Mouse (Mus musculus) heart, adult 11 months (tissue): ENCODE data around the gene Gpr153.

Source experiments
- DNase-seq: peaks from one replicate; pipeline ENCODE4 v3.0.0; 2022

Gpr153 gene

DNA sequence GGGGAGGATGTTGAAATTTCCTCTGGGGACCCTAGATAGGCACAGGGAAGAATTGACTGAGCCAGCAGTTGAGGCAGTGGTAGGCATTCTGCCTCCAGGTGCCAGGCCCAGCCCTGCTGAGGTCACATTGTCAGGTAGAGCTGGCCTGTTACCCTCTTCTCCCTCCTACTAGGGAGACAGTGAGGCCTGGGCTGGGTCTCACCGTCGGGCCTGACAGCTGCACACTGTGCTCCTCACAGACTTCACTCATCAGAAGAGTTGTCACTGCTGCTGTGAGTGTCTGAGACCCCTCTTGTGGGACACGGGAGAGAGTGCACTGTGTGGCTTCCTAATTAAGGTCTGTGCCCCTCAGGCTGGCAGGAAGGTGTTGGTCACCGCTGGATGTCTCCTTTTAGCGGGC, 8.2 kb upstream of the Gpr153 start:
- no peak for DNase-seq

DNA sequence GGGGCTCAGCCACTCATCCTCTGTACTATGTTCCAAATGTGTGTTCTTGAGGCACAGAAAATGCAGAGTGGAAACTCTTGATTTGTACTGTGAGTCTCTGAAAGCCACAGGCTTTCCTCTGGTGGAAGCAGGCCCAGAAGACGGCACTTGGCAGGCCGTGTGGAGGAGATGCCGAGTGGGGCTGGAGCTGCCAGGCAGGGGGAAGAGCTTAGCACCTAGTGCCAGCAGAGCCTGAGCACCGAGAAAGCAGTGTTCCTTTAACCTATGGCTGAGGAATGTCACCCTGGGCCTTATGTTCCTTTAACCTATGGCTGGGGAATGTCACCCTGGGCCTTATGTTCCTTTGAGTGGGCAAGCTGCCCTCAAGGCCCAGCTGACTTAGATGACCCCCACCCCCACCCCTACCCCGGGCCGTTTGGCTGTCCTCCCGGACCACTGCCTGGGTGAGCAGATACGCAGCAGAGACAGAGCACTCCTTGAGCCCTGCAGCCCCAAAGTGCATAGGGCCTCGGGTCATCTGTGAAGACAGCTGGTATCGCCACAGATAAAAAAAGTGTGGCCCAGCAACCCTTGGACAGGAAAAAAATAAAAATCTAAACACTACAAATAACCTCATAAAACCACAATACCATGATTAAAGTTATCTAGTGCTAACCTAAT, 7.7 kb upstream of the Gpr153 start:
- peak; percentile 96 for DNase-seq

GRCm38 (mm10) chr4:152267748-152268369, 6.2 kb upstream of the Gpr153 start:
- DNase-seq, result peak; percentile 97

- no peak for DNase-seq
Measured at GRCm38 (mm10) chr4:152269967-152270366, 4.1 kb upstream of the Gpr153 start.

GRCm38 (mm10) chr4:152270599-152270998, 3.4 kb upstream of the Gpr153 start:
- DNase-seq, result peak; percentile 93

- peak; percentile 90 for DNase-seq
Measured at GRCm38 (mm10) chr4:152271334-152271733, 2.7 kb upstream of the Gpr153 start.

DNA sequence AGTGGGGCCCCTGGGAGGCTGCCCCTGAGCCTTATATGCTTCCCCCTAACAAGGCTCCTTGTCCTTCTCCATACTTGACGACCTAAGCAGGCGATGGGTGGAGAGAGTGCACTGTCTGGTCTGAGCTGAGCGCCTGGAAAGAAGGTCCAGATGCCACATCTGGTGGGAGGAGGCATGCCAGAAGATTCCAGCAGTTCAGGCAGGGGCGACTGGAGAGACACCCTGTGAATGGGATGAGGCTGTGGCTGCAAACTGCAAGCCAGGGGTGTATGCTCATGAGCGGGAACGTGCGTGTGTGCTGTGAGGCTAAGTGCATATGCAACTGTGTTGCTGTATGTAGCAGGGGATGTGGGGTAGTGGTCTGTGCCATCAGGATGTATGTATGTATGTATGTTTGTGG, 2.0 kb upstream of the Gpr153 start:
- DNase-seq, result no peak

GRCm38 (mm10) chr4:152272449-152273049, 1.5 kb upstream of the Gpr153 start:
- DNase-seq, result peak; percentile 99

DNA sequence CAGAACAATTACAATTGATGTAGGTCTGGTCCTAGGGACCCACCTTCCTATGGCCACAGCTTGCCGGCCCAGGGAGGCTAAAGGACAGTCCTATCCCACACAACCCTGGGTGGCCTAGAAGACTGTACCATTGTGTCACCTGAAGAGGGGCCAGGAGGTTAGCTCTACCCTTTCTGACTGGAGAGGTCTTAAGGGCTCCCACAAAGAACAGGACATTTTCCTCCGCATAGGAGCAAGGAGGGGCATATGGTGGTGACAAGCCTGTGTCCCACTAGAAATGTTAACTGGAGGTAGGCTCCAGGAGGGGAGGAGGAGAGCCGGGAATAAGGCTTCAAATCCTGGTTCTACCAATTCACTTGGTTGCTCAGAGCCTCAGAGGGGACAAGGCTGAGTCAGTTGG, 841 bp upstream of the Gpr153 start:
- DNase-seq, result peak; percentile 92

DNA sequence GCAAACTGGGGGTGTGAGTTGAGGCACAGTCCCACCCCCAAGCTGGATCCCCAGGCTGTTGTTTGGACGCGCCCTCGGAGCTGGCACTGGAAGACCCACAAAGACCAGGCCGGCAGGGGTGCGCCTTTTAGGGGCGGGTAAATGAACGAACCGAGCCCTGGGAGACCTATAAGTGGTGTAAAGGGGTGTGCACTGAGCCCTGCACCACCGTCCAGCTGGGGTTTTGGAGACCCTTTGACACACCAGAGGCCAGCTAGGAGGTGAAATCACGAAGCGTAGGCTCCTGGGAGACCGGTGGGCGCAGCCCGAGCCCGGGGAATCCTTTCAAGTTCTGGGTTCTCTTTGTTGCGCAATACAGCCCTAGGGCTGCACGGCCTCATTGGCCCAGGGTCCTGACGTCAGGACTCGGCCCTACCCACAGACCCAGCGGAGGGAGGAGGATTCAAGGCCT, 674 bp downstream of the Gpr153 start:
- peak; percentile 98 for DNase-seq

DNA sequence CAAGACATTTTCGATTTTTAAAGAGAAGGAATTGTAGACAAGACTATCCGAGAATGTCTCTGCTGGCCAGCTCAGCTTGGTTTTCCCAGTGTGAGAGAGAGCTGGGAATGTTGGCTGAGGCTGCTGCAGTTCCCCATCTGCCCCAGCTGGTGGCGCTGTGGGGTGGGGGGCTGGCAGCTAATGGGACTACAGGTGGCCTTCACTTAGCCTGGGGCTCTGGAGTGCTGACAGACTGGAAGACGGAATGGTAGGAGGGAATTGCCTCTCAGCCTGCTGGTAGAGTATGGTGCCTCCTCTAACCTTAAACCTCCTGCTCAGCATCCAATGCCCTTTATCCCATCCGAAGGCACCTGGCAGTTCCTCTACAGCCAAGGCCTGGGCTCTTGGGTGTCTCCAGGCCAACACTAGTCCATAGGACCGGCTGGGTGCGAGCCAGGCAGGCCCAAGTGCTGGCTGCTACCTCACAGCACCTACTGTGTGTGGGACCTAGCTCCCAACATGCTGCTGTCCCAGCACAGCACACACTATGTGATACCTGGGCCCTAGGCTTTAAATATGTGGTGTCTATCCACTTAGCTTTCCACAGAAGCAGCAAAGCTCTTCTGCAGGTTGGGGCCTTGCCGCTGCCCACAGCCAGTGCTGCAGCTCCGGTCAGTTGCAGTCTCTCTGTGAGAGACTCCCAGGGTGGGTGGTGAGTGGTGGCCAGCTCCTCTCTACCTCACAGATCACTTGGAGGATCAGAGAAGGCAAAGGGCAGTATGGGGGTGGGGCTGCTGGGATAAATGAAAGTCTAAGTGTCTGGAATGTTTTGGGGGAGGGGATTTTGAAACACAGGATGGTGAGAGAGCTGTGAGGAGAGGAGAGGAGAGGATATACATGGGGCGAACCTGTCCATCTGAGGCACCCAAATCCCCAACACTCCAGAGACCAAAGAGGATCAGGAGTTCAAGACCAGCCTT, 2.6 kb downstream of the Gpr153 start:
- peak; percentile 91 for DNase-seq

DNA sequence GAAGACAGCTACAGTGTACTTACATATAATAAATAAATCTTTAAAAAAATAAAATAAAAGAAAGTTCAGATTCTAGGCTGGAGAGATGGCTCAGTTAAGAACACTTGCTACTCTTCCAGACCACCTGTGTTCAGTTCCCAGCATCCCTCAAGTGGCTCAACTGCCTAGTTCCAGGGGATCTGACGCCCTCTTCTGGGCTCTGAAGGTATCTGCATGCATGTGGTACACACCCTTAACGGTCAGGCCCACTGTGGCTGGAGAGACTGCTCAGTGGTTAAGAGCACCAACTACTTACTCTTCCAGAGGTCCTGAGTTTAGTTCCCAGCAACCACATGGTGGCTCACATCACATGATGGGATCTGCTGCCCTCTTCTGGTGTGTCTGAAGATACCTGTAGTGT, 3.9 kb downstream of the Gpr153 start:
- DNase-seq, result no peak

DNA sequence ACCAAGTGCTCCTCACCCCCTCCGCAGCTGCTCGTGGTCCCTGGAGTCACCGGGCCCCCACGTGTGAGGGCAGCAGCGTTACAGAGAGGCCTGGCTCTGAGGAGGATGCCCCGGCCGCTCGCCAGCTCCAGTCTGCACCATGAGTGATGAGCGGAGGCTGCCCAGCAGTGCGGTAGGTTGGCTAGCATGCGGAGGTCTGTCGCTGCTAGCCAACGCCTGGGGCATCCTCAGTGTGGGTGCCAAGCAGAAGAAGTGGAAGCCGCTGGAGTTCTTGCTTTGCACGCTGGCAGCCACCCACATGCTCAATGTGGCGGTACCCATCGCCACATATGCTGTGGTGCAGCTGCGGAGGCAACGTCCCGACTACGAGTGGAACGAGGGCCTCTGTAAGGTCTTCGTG, 5.0 kb downstream of the Gpr153 start:
- no peak for DNase-seq

DNA sequence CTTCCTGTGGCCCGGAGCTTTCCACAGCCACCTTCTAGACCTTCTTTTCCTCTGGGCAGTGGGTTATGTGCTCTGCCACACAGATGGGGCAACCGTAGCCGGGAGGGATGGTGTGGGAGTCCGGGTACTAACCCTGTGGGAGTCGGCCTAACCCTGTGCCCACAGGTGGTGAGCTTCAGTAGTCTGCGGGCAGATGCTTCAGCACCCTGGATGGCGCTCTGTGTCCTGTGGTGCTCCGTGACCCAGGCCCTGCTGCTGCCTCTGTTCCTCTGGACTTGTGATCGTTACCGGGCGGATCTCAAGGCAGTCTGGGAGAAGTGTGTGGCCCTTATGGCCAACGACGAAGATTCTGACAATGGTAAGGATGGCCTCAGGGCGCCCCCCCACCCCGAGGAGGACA, 7.6 kb downstream of the Gpr153 start:
- no peak for DNase-seq

GRCm38 (mm10) chr4:152282721-152283120, 8.7 kb downstream of the Gpr153 start:
- no peak for DNase-seq

GRCm38 (mm10) chr4:152283186-152283950, 9.3 kb downstream of the Gpr153 start:
- DNase-seq, result peak; percentile 97

DNA sequence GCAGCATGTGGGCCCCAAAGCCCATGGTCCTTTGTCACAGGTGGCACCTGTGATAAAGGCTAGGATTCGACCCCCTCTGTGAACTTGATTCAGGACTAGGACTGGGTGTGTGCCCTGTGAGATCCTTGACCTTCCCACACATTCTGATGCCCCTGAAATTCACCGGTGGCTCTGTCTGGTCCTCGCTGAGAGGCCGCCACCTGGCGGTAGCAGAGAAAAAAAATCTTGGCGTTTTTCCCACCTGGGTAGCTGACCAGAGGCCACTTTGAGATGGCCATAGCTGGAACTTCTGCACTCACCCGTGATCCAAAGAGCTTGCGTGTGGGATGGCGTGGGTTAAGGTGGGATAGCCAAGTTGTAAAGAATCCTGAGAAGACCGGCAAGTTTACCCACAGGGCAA, 11.5 kb downstream of the Gpr153 start:
- DNase-seq, result peak; percentile 97

DNA sequence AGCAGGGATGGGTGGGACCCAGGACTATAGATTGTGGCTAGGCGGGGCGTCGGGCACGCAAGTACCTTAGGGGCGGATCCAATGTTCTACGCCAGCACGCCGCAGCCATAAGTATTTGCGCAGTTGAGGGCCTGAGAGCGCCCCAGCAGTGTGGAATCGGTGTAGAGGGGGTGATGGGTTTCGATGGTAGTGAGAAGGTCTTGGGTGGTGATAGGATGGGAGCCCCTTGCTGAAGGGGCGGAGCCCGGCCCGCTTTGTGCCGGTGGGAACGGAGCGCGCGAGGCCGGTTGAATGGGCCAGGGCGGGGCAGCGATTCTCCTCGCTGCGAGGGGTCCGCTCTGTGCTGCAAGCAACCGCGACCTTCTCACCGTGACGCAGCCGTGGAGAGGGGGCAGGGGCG, 12.2 kb downstream of the Gpr153 start:
- peak; percentile 91 for DNase-seq

- peak; percentile 94 for DNase-seq
Measured at GRCm38 (mm10) chr4:152286887-152287286, 12.9 kb downstream of the Gpr153 start.

DNA sequence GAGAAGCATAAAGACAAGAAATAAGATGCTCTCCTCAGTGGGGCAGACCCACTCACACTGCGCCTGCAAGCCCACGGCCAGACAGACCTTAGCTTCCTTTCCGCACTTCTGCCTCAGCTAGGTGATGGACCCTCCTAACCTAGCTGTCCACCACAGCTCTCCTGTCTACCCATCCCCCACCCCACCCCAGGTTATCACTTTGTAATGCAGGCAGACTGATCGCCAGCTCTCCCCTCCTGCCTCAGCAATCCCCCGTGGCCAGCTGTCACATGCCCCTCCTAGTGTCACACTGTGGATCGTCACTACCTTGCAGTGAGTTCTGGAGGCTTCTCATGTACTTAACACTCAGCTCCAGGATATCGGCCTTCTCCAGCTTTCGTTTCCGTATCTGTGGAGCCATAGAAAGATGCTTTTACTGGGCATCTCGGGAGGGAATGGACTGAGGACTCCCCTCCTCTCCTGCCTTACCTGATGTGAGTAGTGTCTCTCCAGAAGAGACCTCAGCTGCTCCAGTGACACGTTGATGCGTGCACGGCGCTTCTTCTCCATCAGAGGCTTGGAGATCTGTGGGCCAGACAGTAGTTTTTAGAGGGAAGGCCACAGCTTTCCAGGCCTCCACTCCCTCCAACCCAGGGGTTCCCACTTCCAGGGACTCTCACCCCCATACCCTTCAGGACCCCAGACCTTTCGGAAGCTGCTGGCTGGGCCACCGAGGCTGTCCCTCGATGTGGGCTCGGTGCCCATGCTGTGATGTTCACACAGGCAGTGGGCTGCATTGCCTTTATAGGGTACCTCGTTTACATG, 13.5 kb downstream of the Gpr153 start:
- DNase-seq, result peak; percentile 90

- DNase-seq, result no peak
Measured at GRCm38 (mm10) chr4:152288398-152288945, 14.4 kb downstream of the Gpr153 start.
